Mouse (Mus musculus): ENCODE results near the gene C1ra. TPM values are rescaled to one million over a fixed set of nuclear protein-coding genes. Genes with fewer than 3 reads are reported as not detected.
"Not testable (repeated sequence)": the region's sequence is repeated elsewhere in the genome, so short reads cannot be mapped to it uniquely, and the experiment has no call there.

The C1ra gene
- 10 to 100 TPM; 11.8 to 16.3 TPM for total RNA-seq (2021)
- long read RNA-seq, experiment 1, transcript C1ra-201 (11 exons, 2,981 nt) = major isoform, 15 of 24 reads
- long read RNA-seq, experiment 1, partial matches to known transcripts = 0 of 24 reads
- long read RNA-seq, experiment 1, other reads (novel, unspliced or antisense) = 9 of 24 reads
- long read RNA-seq, experiment 2, transcript C1ra-201 (11 exons, 2,981 nt) = major isoform, 12 of 18 reads
- long read RNA-seq, experiment 2, partial matches to known transcripts = 0 of 18 reads
- long read RNA-seq, experiment 2, other reads (novel, unspliced or antisense) = 6 of 18 reads

GRCm38 (mm10) chr6:124512355-124512836, at the start of gene C1ra:
Gene C1ra, plus strand, starts transcription at chr6:124512405.
- peak; percentile 44 for DNase-seq
- intact Hi-C loops (cut with DNase I; ENCODE audit: low total_unique reads) = no loop called here

- intact Hi-C loops (cut with DNase I; ENCODE audit: low total_unique reads) = no loop called here
- DNase-seq = no peak
Observed at GRCm38 (mm10) chr6:124463881-124464291, 48.3 kb upstream of the C1ra start.

- intact Hi-C loops (cut with DNase I; ENCODE audit: low total_unique reads) = no loop called here
- peak; percentile 61 for DNase-seq
Observed at GRCm38 (mm10) chr6:124464305-124465271, 47.6 kb upstream of the C1ra start, which contains the start of gene Clstn3. Gene Clstn3, minus strand, starts transcription at chr6:124464794.

GRCm38 (mm10) chr6:124465299-124465698, 46.9 kb upstream of the C1ra start:
- intact Hi-C loops (cut with DNase I; ENCODE audit: low total_unique reads) = no loop called here
- no peak for DNase-seq

- intact Hi-C loops (cut with DNase I; ENCODE audit: low total_unique reads) = no loop called here
- DNase-seq = no peak
Observed at GRCm38 (mm10) chr6:124465729-124466128, 46.5 kb upstream of the C1ra start.

- no peak for DNase-seq
- intact Hi-C loops (cut with DNase I; ENCODE audit: low total_unique reads) = no loop called here
Observed at GRCm38 (mm10) chr6:124471121-124471520, 41.1 kb upstream of the C1ra start.

- DNase-seq; intact Hi-C loops (cut with DNase I; ENCODE audit: low total_unique reads): not testable (repeated sequence)
Observed at GRCm38 (mm10) chr6:124471783-124472638, 40.2 kb upstream of the C1ra start.

GRCm38 (mm10) chr6:124472801-124473200, 39.4 kb upstream of the C1ra start:
- DNase-seq = peak; percentile 42
- intact Hi-C loops (cut with DNase I; ENCODE audit: low total_unique reads) = no loop called here

GRCm38 (mm10) chr6:124474621-124475020, 37.6 kb upstream of the C1ra start:
- no peak for DNase-seq
- intact Hi-C loops (cut with DNase I; ENCODE audit: low total_unique reads) = no loop called here

GRCm38 (mm10) chr6:124475335-124476075, 36.7 kb upstream of the C1ra start:
- intact Hi-C loops (cut with DNase I; ENCODE audit: low total_unique reads); DNase-seq: not testable (repeated sequence)

GRCm38 (mm10) chr6:124476216-124476615, 36.0 kb upstream of the C1ra start:
- DNase-seq = no peak

GRCm38 (mm10) chr6:124476796-124477195, 35.4 kb upstream of the C1ra start:
- no peak for DNase-seq
- intact Hi-C loops (cut with DNase I; ENCODE audit: low total_unique reads) = no loop called here

More at GRCm38 (mm10) chr6:124476216-124476615, 36.0 kb upstream of the C1ra start:
- intact Hi-C loops (cut with DNase I; ENCODE audit: low total_unique reads) = no loop called here

- no peak for DNase-seq
- intact Hi-C loops (cut with DNase I; ENCODE audit: low total_unique reads) = no loop called here
Observed at GRCm38 (mm10) chr6:124477221-124477655, 35.0 kb upstream of the C1ra start.

- intact Hi-C loops (cut with DNase I; ENCODE audit: low total_unique reads) = no loop called here
Observed at GRCm38 (mm10) chr6:124477922-124478651, 34.1 kb upstream of the C1ra start.

GRCm38 (mm10) chr6:124478874-124479572, 33.2 kb upstream of the C1ra start:
- intact Hi-C loops (cut with DNase I; ENCODE audit: low total_unique reads) = no loop called here
- no peak for DNase-seq

More at GRCm38 (mm10) chr6:124477922-124478651, 34.1 kb upstream of the C1ra start:
- no peak for DNase-seq

GRCm38 (mm10) chr6:124479573-124479930, 32.7 kb upstream of the C1ra start:
- no peak for DNase-seq
- intact Hi-C loops (cut with DNase I; ENCODE audit: low total_unique reads) = no loop called here

GRCm38 (mm10) chr6:124480295-124480694, 31.9 kb upstream of the C1ra start:
- no peak for DNase-seq
- intact Hi-C loops (cut with DNase I; ENCODE audit: low total_unique reads) = no loop called here

All from gastrocnemius, postnatal 14 days (tissue).